Mouse (Mus musculus): ENCODE measurements around the gene F2rl1.
"Not testable (repeated sequence)": the region's sequence is repeated elsewhere in the genome, so short reads cannot be mapped to it uniquely, and the experiment has no call there.

The F2rl1 gene

GRCm38 (mm10) chr13:95533640-95534039, 8.6 kb upstream of the F2rl1 start:
- no peak for DNase-seq (ENCODE audit: low read depth)

DNA sequence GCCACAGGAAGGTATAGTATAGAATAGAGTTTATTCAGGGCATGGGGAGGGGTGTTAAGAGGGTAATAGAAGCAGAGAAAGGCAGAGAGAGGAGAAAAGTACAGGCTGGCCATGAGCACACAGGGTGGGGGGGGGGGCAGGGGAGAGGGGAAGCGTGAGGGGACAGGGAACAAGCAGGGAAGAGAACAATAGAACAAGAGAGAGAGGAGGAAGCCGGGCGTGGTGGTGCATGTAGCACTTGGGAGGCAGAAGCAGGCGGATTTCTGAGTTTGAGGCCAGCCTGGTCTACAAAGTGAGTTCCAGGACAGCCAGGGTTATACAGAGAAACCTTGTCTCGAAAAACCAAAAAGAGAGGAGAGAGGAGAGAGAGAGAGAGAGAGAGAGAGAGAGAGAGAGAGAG, 8.1 kb upstream of the F2rl1 start:
- DNase-seq (ENCODE audit: low read depth), result not testable (repeated sequence)

GRCm38 (mm10) chr13:95531273-95532045, 6.4 kb upstream of the F2rl1 start:
- DNase-seq (ENCODE audit: low read depth), result no peak

DNA sequence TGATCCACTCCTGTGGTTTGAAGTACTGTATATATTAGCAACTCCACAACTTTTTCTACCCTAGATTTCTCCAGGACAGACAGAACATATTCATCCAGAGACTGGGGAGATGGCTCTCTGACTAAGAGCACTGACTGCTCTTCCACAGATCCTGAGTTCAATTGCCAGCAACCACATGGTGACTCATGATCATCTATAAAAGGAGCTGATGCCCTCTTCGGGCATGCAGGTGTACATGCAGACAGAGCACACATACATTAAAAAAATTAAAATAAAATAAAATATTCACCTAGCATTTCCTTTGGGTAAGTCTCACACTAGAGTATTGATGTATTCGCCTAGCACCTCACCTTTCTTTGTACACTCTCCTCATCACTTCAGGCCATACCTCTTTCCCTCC, 4.2 kb upstream of the F2rl1 start:
- no peak for DNase-seq (ENCODE audit: low read depth)

DNA sequence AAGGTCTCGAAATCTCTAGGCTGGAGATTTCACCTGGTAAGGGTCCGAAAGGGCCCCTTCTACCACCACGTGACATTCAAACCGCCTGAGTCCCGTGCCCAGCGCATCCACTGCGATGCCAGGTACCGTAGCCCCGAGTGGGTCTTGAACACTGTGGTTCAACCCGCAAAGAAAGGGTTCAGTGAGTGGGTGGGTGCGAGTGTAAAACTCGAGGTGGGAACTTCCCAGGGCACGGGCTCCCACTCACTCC, 678 bp downstream of the F2rl1 start:
- DNase-seq (ENCODE audit: low read depth), result no peak

GRCm38 (mm10) chr13:95523659-95524423, 1.2 kb downstream of the F2rl1 start:
- no peak for DNase-seq (ENCODE audit: low read depth)

DNA sequence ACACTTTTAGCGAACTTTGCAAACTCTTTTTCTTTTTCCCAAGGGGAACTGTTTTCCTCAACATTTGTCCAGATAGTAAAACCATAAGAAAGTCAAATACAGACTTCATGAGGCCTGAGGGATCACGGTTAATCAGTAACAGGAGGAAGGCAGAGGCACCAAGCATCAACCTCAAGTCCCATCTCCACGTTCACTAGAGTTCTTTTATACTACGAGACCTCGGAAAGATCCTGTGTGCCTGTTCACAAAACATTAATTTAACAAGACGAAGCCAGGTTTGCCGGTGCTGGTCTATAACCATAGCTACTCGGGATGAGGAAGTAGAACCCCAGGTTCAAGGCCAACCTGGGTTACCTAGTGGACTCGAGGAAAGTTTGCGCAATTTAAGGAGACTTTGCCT, 2.9 kb downstream of the F2rl1 start:
- no peak for DNase-seq (ENCODE audit: low read depth)

DNA sequence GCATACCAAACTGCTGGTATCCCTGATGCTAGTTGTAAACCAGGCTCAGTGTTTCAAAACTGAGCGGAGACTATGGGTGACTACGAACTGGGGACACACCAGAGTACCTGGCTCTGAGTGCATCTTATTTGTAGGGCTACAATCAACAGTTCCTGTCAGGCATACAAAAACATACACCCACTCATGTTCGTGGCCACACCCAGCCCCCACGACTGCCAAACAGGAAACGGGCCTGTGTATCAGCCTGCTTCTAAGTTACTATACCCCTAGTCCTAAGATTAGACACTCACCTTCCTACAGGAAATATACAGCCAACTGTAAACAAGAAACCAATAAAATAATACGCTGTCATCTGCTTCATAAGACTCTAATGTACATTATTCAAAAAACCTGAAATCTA, 4.0 kb downstream of the F2rl1 start:
- no peak for DNase-seq (ENCODE audit: low read depth)

DNA sequence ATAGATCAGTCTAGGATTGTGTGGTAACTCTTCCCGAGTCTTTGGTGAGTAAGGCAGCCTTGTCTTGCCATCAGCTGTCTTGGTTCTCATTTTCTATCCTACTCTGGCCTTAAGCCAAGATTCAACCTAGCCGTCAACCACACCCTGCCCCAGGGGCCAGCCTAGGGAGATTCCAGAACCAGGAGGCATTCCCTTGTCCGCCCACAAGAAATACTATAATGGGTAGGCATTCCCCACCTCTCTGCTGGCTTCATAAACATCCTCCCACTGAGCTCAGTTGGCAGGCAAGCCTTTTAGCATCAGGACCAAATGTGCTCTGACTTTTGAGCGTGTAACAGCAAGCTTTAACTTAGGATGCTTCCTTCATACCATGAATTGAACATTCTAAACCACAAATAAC, 10.3 kb downstream of the F2rl1 start:
- no peak for DNase-seq (ENCODE audit: low read depth)

- no peak for DNase-seq (ENCODE audit: low read depth)
Observed at GRCm38 (mm10) chr13:95510054-95510453, 15.0 kb downstream of the F2rl1 start.

- DNase-seq (ENCODE audit: low read depth), result no peak
Observed at GRCm38 (mm10) chr13:95503279-95503917, 21.6 kb downstream of the F2rl1 start.

GRCm38 (mm10) chr13:95496601-95497000, 28.4 kb downstream of the F2rl1 start:
- no peak for DNase-seq (ENCODE audit: low read depth)

DNA sequence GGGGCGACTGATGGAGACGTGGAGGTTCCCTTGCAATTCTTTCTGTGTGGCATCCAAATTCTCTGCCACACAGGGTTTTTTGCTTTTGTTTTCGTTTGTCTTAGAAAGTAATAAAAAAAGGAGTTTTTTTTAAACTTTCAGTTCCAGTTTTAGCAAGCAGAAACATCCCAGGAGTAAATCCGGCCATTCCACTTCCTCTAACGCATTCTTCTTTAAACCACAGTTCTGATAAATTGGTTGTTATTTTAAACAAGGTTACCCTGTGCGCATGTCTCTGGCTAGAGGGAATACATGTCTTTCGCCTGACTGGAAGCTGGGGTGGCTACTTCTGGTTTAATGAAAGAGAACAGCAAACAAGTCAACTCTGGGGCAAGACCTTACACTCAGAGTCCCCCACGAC, 30.2 kb downstream of the F2rl1 start:
- no peak for DNase-seq (ENCODE audit: low read depth)

DNA sequence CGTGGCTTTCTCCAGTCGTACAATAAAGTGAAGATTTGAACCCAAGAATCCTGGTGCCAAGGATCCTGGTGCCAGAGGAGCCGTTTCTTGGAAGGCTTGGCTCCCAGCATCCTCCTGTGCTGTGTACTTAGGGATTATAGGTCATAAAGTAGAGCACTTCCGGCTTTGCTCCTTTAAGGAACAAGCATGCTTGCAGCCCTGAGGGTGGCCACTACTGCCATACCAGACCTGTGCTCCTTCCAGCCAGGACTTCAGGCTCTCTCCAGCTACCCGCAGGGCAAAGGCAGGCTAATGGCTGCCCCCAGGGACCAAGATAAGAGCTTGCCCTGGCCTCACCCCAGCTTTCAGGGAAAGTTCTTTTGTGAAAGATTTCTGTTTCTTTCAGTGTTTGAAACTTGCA, 31.7 kb downstream of the F2rl1 start:
- DNase-seq (ENCODE audit: low read depth), result no peak

- no peak for DNase-seq (ENCODE audit: low read depth)
Observed at GRCm38 (mm10) chr13:95491327-95491726, 33.7 kb downstream of the F2rl1 start.

DNA sequence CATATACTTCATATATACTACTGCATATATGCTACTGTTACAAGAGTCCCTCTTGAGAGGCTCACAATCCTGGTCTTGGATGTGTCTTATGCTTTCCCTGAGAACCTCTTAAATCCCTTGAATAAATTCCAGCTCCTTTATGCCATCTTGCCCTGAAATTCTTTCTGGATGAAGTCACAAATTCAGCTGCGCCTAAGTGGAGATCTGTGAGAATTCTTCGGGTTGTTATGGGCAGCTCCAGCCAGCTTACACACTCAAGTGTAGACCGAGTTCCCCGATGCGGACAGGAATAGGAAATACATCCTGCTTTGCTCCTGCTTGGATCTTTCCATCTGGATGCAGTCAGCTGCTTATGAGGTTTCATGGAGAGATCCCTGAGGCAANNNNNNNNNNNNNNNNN, 40.4 kb downstream of the F2rl1 start:
- DNase-seq (ENCODE audit: low read depth), result no peak

DNA sequence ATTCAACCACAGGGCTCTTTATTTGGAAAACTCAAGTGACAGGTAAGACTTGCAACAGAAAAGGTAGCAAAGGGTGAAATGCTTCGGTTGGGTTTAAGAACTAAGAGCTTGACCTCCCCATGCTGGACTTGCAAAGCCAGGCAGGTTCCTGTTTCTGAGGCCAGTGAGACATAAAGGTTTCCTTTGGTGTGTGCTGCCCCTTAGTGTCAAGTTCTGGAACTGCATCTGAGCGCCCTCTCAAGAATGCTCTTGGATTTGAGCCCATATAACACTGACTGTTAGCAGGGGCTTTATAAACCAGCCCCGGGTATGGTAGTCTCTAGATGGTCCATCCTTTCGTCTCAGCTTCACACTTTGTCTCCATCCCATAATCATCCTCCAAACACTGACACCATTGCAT, 43.6 kb downstream of the F2rl1 start:
- DNase-seq (ENCODE audit: low read depth), result peak; percentile 60

GRCm38 (mm10) chr13:95478671-95479413, 46.2 kb downstream of the F2rl1 start, which contains the start of gene S100z:
Gene S100z, minus strand, starts transcription at chr13:95478721.
- no peak for DNase-seq (ENCODE audit: low read depth)

DNA sequence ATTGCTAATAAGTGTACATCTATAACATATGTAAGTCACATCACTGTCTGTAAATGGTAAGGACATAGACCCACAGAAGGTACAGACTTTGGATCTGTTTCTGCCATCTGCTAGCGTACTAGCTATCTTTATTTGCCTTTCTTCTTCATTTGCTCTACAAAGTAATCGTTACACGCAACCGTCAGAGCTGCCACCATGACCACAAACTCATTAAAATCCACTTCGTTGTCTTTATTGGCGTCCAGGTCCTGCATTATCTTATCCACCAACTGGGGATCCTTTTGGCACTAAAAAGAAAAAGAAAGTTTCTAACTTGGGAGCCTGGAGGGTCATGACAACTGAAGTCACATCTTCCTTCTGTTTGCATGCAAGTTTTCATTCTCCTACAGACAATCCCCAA, 47.9 kb downstream of the F2rl1 start:
- DNase-seq (ENCODE audit: low read depth), result no peak

DNA sequence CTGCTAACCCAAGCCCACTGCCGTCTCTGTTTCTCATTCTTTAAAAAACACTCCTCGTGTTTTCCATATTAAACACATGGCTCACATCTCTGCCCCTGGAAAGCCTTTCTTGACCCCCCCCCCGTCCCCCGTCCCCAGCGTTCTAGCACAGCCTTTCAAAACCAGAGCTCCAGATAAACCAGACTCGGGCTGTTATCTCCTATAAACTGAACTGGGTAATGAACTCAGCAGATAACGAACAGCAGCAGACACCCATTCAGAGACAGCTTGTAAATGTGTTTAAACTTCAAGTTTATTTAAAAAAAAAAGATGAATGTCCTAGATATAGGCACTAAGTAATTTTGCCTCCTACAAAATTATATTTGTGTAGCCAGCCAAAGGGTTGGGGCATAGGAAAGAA, 49.9 kb downstream of the F2rl1 start:
- DNase-seq (ENCODE audit: low read depth), result no peak

GRCm38 (mm10) chr13:95474294-95474693, 50.7 kb downstream of the F2rl1 start:
- no peak for DNase-seq (ENCODE audit: low read depth)

- DNase-seq (ENCODE audit: low read depth), result no peak
Observed at GRCm38 (mm10) chr13:95470970-95471369, 54.1 kb downstream of the F2rl1 start.
